Mouse (Mus musculus) ES-E14 (cell line): ENCODE measurements around the gene Btbd1. TPM values are rescaled to one million over a fixed set of nuclear protein-coding genes. Genes with fewer than 3 reads are reported as not detected.

Experiments
- DNase-seq: peaks from one replicate; pipeline ENCODE4 v3.0.0-alpha.2; 2013; ENCODE audit warnings: low read depth, low spot score
- H3K27ac ChIP-seq: 2 replicates; pipeline ENCODE4 v1.5.1; 2012; ENCODE audit warnings: low read depth, mild to moderate bottlenecking, low read length, moderate library complexity, mixed read lengths; ENCODE audit not compliant: poor library complexity, insufficient read depth, severe bottlenecking
- H3K36me3 ChIP-seq: 2 replicates; pipeline ENCODE4 v1.6.1; 2012; ENCODE audit warnings: mild to moderate bottlenecking, low read length, moderate library complexity, mixed read lengths; ENCODE audit not compliant: control insufficient read depth, poor library complexity, insufficient read depth, severe bottlenecking
- H3K4me1 ChIP-seq, 2 experiments: fragments of 150-350 bp in 1 of 2; sonication (generic) in 1 of 2; 2 replicates each; pipeline ENCODE4 v1.6.1; 2012; ENCODE audit warnings: low read length in 2 of 2, mild to moderate bottlenecking in 1 of 2, mixed read lengths in 1 of 2; ENCODE audit not compliant: control insufficient read depth in 2 of 2, insufficient read depth in 2 of 2, poor library complexity in 1 of 2
- H3K4me3 ChIP-seq, 2 experiments: fragments of 150-350 bp in 1 of 2; sonication (generic) in 1 of 2; 2 replicates each; pipeline ENCODE4 v1.5.1; 2012; ENCODE audit warnings: low read length in 2 of 2, low read depth in 1 of 2, mild to moderate bottlenecking in 1 of 2, mixed read lengths in 1 of 2; ENCODE audit not compliant: insufficient read depth in 1 of 2, poor library complexity in 1 of 2, severe bottlenecking in 1 of 2
- H3K9ac ChIP-seq: 2 replicates; pipeline ENCODE4 v1.6.1; 2012; ENCODE audit warnings: low read depth, mild to moderate bottlenecking, low read length, mixed read lengths; ENCODE audit not compliant: poor library complexity, insufficient read depth, severe bottlenecking
- H3K9me3 ChIP-seq: fragments of 150-350 bp; sonication (generic); 2 replicates; pipeline ENCODE4 v1.6.1; 2012; ENCODE audit warnings: low read depth, mild to moderate bottlenecking, low read length; ENCODE audit not compliant: control insufficient read depth, insufficient read depth
- CHD2 ChIP-seq: IDR thresholded peaks from 2 replicates; pipeline ENCODE4 v1.6.1; 2014; ENCODE audit warnings: mild to moderate bottlenecking, low read depth, low read length, inconsistent platforms
- HCFC1 ChIP-seq: IDR thresholded peaks from 2 replicates; pipeline ENCODE4 v1.6.1; 2012; ENCODE audit warnings: low read length, inconsistent platforms, borderline replicate concordance; ENCODE audit not compliant: insufficient read depth
- MAFK ChIP-seq: IDR thresholded peaks from 2 replicates; pipeline ENCODE4 v1.6.1; 2014; ENCODE audit warnings: mild to moderate bottlenecking, low read depth, low read length, inconsistent platforms; ENCODE audit not compliant: insufficient read depth
- ZC3H11A ChIP-seq: IDR thresholded peaks from 2 replicates; pipeline ENCODE4 v1.6.1; 2012; ENCODE audit warnings: low read depth, mild to moderate bottlenecking, inconsistent platforms, low read length, borderline replicate concordance
- ZNF384 ChIP-seq: IDR thresholded peaks from 2 replicates; pipeline ENCODE4 v1.6.1; 2012; ENCODE audit warnings: low read depth, low read length, inconsistent platforms
- in situ Hi-C, 2 experiments: fragments of 600-800 bp; cut with MboI; formaldehyde crosslinking; loops; one replicate each; pipeline ENCODE4 v1.15.1; 2025; ENCODE audit warnings: low sequenced_read_pairs in 2 of 2, inconsistent platforms in 1 of 2; ENCODE audit not compliant: unreplicated experiment in 2 of 2
- total RNA-seq: library from RNA; depleted of rRNA; stranded (reverse); fragments of 300-350 nt; gene quantifications from 2 replicates; pipeline ENCODE4 v1.2.3, GENCODE M21; 2012

Btbd1 gene
- total RNA-seq, 1 experiment = 28.2 TPM

GRCm38 (mm10) chr7:81855694-81856093 is 26.5 kb upstream of the Btbd1 start, which contains the start of gene Gm10160:
Gm10160 (minus strand) TSS chr7:81855794.
- Histone ChIP-seq H3K4me1 (0 out of 4 replicates have a peak, but pooled peaks cover 0 to 3% of the 10 kb centered on the region in 2 experiments), H3K27ac (no peak within 1 kb of the TSS), H3K9ac (no peak within 1 kb of the TSS), H3K36me3 (no peaks in the 10 kb centered on the region), H3K9me3 (no peaks in the 10 kb centered on the region), H3K4me3 (no peak within 1 kb of the TSS)
- in situ Hi-C loops = no loop called here
- TF ChIP-seq CHD2 (no peak), MAFK (no peak), ZNF384 (no peak)
- DNase-seq = no peak

GRCm38 (mm10) chr7:81854568-81855307 is 25.5 kb upstream of the Btbd1 start:
- TF ChIP-seq MAFK = no peak
- TF ChIP-seq ZC3H11A = no peak
- no peak for TF ChIP-seq ZNF384
- no peak for TF ChIP-seq CHD2
- TF ChIP-seq HCFC1 = no peak
- 0 out of 4 replicates have a peak, but pooled peaks cover 0 to 3% of the 10 kb centered on the region in 2 experiments for H3K4me1 ChIP-seq
- H3K36me3 ChIP-seq = no peaks in the 10 kb centered on the region
- H3K4me3 ChIP-seq = no peak overlapping the region
- in situ Hi-C loops = no loop called here
- DNase-seq = no peak
- H3K27ac ChIP-seq = no peak overlapping the region
- H3K9me3 ChIP-seq = no peaks in the 10 kb centered on the region
- no peak overlapping the region for H3K9ac ChIP-seq

GRCm38 (mm10) chr7:81851706-81852105 is 22.5 kb upstream of the Btbd1 start:
- in situ Hi-C loops = no loop called here
- Histone ChIP-seq H3K4me1 (no peaks in the 10 kb centered on the region), H3K9ac (no peak overlapping the region), H3K9me3 (no peaks in the 10 kb centered on the region), H3K4me3 (no peak overlapping the region), H3K27ac (no peak overlapping the region), H3K36me3 (no peaks in the 10 kb centered on the region)
- DNase-seq = no peak
- TF ChIP-seq HCFC1 = no peak
- no peak for TF ChIP-seq ZNF384
- no peak for TF ChIP-seq MAFK

GRCm38 (mm10) chr7:81850171-81850570 is 20.9 kb upstream of the Btbd1 start:
- TF ChIP-seq ZC3H11A (no peak), CHD2 (no peak), HCFC1 (no peak)
- H3K9me3 ChIP-seq = no peaks in the 10 kb centered on the region
- no peak overlapping the region for H3K27ac ChIP-seq
- H3K36me3 ChIP-seq = no peaks in the 10 kb centered on the region
- no peak overlapping the region for H3K9ac ChIP-seq
- no peaks in the 10 kb centered on the region for H3K4me1 ChIP-seq
- in situ Hi-C loops = no loop called here
- H3K4me3 ChIP-seq = no peak overlapping the region
- DNase-seq = no peak

GRCm38 (mm10) chr7:81849633-81850032 is 20.4 kb upstream of the Btbd1 start:
- in situ Hi-C loops = no loop called here

More at GRCm38 (mm10) chr7:81849633-81850032, 20.4 kb upstream of the Btbd1 start:
- Histone ChIP-seq H3K4me3 (no peak overlapping the region), H3K9ac (no peak overlapping the region), H3K4me1 (no peaks in the 10 kb centered on the region), H3K9me3 (no peaks in the 10 kb centered on the region), H3K27ac (no peak overlapping the region), H3K36me3 (no peaks in the 10 kb centered on the region)
- TF ChIP-seq CHD2 = no peak
- DNase-seq = no peak
